Mouse (Mus musculus) G1E (cell line): ENCODE measurements around the gene BC035947.

ENCODE experiments used
- CTCF ChIP-seq: IDR thresholded peaks from 2 replicates; pipeline ENCODE4 v1.5.1; 2012; ENCODE audit warnings: low read depth, low read length, inconsistent platforms, mixed read lengths
- GATA1 ChIP-seq: IDR thresholded peaks from 2 replicates; pipeline ENCODE4 v1.6.1; 2012; ENCODE audit warnings: borderline replicate concordance, low read length, inconsistent platforms, mixed read lengths
- TAL1 ChIP-seq: conservative IDR thresholded peaks from 2 replicates; pipeline ENCODE4 v1.6.1; 2012; ENCODE audit warnings: low read depth, low read length, inconsistent platforms, mixed read lengths

- TF ChIP-seq CTCF (no peak), TAL1 (no peak), GATA1 (no peak)
Observed at GRCm38 (mm10) chr1:78537494-78538010, 25.6 kb upstream of the BC035947 start.
